Mouse (Mus musculus) lung, adult 2 months (tissue): ENCODE measurements at regions not wholly inside any gene's neighbourhood (a gene's known extent, or its start where the extent isn't known, plus 50 kb on each side); places are given as distances from the start of the nearest gene placed in this dataset.
A peak's percentile ranks its signal among the peaks of the same experiment; 100 is the strongest.
"Not testable (repeated sequence)": the region's sequence is repeated elsewhere in the genome, so short reads cannot be mapped to it uniquely, and the experiment has no call there.

Experiments
- DNase-seq: peaks from one replicate; pipeline ENCODE4 v3.0.0; 2022
- H3K4me1 ChIP-seq: fragments of 200-500 bp; 2 replicates; pipeline ENCODE4 v1.6.1; 2011; ENCODE audit warnings: low read length; ENCODE audit not compliant: control insufficient read depth, insufficient read depth
- H3K4me3 ChIP-seq: fragments of 200-500 bp; replicated peaks from 2 replicates; pipeline ENCODE3; 2011; ENCODE audit warnings: low read depth, mild to moderate bottlenecking, control low read depth, low read length; ENCODE audit errors: extremely low read depth
- CTCF ChIP-seq: fragments of 200-500 bp; IDR thresholded peaks from 2 replicates; pipeline ENCODE4 v1.5.1; 2011; ENCODE audit warnings: mild to moderate bottlenecking, low read length, control low read depth; ENCODE audit not compliant: insufficient read depth
- POLR2A ChIP-seq: fragments of 200-500 bp; IDR thresholded peaks from 2 replicates; pipeline ENCODE4 v1.6.1; 2011; ENCODE audit warnings: low read depth, mild to moderate bottlenecking, control low read depth, low read length, borderline replicate concordance; ENCODE audit errors: extremely low read depth
- WGBS: fragments of 180-500 bp; shearing (Covaris S2); methylation state at CpG from one replicate; pipeline ENCODE4 v1.1.7; 2018; 5-methylcytosine and 5-hydroxymethylcytosine counted together

DNA sequence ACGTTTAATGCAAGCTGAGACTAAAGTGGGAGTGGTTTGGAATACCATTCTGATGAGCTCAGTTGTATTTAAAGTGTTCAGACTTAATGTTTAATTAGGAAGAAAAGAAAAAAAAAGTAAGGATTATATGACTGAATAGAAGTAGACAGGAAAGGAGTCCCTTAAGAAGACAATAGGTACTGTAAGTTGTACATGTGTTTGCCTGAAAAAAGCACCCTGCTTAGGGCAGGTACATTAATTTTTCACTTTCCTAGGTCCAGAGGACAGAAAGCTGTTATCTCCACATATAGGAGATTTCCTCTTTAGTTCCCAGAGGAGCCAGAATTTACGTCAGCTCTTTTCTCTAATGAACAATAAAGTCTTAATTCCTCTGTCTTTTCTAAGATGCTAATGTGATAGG, 58.5 kb downstream of the Olfr987 start:
- no peak for DNase-seq
- Histone ChIP-seq H3K4me3 (no peak overlapping the region), H3K4me1 (no peaks in the 10 kb centered on the region)
- WGBS: 19% methylated on average over 2 of the region's 2 CpGs
- no peak for TF ChIP-seq CTCF
- TF ChIP-seq POLR2A: no peak

- Histone ChIP-seq H3K4me1 (no peaks in the 10 kb centered on the region), H3K4me3 (no peak overlapping the region)
- WGBS: 75% methylated on average over 3 of the region's 3 CpGs
- TF ChIP-seq CTCF (no peak), POLR2A (no peak)
- DNase-seq: no peak
These were observed 61.0 kb downstream of the Olfr987 start for GRCm38 (mm10) chr2:85278128-85278527.

- H3K4me3 ChIP-seq: no peak overlapping the region
- 96% methylated on average over 1 of the region's 1 CpGs for WGBS
- TF ChIP-seq POLR2A (no peak), CTCF (no peak)
- no peaks in the 10 kb centered on the region for H3K4me1 ChIP-seq
- DNase-seq: no peak
These were observed 61.7 kb downstream of the Olfr987 start for GRCm38 (mm10) chr2:85277433-85277832.

- WGBS: 73% methylated on average over 14 of the region's 14 CpGs
- not testable (repeated sequence) for H3K4me3 ChIP-seq, H3K4me1 ChIP-seq, DNase-seq
These were observed 69.8 kb upstream of the Lrrc55 start for GRCm38 (mm10) chr2:85266813-85267212.

DNA sequence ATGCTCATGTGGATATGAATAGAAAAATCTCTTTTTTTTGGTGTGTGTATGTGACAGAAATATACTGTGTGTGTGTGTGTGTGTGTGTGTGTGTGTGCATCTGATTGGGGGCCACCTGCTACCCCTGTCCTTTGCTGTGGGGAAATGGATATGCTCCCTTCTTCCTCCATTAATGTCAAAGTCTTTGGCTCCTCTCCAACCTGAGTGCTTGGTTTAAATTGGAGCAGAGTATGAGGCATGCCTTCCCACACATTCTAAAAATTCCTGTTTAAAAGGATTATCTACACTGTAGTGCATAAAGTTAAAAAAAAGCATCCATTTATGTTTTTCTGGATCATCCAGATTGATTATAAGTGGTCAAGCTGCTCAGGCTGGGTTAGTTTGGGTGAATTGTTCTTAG, 68.7 kb upstream of the Lrrc55 start:
- DNase-seq: no peak

DNA sequence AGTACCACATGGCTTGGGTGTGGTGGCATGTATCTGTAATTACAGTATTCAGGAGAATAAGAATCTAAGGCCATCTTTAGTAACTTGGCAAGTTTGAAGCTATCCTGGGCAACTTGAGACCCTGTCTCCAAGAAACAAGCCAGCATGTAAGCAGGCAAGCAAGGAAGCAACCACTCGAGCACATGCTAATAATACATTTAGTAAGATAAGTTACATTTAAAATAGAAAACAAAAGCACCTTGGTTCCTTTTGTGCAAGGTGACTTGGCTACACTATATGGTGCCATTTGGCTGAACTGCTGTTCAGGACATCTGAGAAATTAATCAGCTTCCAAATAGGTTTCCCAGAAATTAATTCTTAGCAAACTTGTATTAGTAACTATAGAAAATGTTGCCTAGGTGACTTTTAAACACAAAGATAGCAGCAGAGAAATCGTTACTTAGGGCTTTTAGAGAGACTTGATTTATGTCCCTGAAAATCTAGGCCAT, 68.1 kb upstream of the Lrrc55 start:
- Histone ChIP-seq H3K4me1 (no peaks in the 10 kb centered on the region), H3K4me3 (no peak overlapping the region)
- WGBS: 62% methylated on average over 2 of the region's 2 CpGs
- DNase-seq: no peak
- TF ChIP-seq POLR2A: no peak
- TF ChIP-seq CTCF: no peak

More for the DNA sequence above, 68.7 kb upstream of the Lrrc55 start:
- no peaks in the 10 kb centered on the region for H3K4me1 ChIP-seq
- TF ChIP-seq POLR2A (no peak), CTCF (no peak)
- no peak overlapping the region for H3K4me3 ChIP-seq

GRCm38 (mm10) chr2:85257356-85257755, 60.4 kb upstream of the Lrrc55 start:
- TF ChIP-seq POLR2A: no peak
- TF ChIP-seq CTCF: no peak
- WGBS: 65% methylated on average over 3 of the region's 3 CpGs
- Histone ChIP-seq H3K4me3 (no peak overlapping the region), H3K4me1 (peaks cover 5% of the 10 kb centered on the region; the same call in 1 of the 2 replicates)
- DNase-seq: no peak

GRCm38 (mm10) chr2:85255610-85256009, 58.6 kb upstream of the Lrrc55 start:
- no peak for DNase-seq
- WGBS: 63% methylated on average over 2 of the region's 2 CpGs
- TF ChIP-seq CTCF (no peak), POLR2A (no peak)

DNA sequence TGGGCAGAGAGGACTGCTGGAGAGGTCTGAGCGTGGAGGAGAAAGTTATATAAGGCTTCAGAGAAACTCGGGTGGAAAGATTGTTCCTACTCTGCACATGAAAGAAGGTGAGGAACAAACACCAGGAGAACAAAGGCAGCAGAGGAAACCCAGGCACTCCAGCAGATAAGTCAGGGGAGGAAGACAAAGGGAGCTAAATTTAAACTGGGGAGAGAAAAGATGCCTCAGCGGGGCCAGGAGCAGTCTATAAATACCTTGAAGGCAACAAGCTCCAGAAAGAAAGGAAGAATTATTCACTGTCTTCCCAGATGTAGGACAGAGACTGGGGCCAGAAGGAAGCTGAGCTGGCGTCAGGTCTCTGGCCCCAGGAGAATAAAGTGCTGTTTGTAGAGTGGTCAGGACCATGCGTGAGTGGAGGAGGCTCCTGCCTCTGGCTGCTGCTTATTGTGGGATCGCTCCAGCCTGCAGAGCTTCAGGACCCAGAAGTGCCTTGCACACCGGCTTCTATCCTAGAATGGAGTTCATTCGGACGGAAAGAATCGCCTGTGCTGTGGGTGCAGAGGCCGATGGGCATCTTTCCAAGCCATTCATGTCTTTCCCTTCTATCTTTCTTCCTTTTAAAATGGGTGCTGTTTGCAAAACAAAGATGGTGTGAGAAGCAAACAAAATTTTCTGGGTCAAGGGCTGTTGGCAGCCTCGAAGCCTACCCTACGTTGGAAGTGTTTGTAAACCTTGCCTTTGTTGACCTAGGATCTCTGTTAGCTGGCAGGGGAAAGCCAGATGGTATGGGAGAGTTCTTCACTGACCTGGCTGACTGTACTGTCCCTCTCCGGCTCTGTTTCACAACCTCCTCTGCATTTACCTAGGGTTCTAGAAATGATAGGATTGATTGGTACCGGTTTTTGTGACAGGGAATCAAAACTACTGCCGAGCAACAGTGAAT, 55.6 kb upstream of the Lrrc55 start:
- WGBS: 21% methylated on average over 16 of the region's 16 CpGs
- DNase-seq: peak; percentile 21

More at GRCm38 (mm10) chr2:85255610-85256009, 58.6 kb upstream of the Lrrc55 start:
- H3K4me1 ChIP-seq: peaks cover 5% of the 10 kb centered on the region; the same call in 1 of the 2 replicates
- H3K4me3 ChIP-seq: no peak overlapping the region

More for the DNA sequence above, 55.6 kb upstream of the Lrrc55 start:
- TF ChIP-seq POLR2A (no peak), CTCF (no peak)
- Histone ChIP-seq H3K4me3 (no peak overlapping the region), H3K4me1 (peaks cover 5% of the 10 kb centered on the region; the same call in 1 of the 2 replicates)
